Comparison of ENCODE assay signal across 8 mouse cellular contexts in the genomic region with DNA sequence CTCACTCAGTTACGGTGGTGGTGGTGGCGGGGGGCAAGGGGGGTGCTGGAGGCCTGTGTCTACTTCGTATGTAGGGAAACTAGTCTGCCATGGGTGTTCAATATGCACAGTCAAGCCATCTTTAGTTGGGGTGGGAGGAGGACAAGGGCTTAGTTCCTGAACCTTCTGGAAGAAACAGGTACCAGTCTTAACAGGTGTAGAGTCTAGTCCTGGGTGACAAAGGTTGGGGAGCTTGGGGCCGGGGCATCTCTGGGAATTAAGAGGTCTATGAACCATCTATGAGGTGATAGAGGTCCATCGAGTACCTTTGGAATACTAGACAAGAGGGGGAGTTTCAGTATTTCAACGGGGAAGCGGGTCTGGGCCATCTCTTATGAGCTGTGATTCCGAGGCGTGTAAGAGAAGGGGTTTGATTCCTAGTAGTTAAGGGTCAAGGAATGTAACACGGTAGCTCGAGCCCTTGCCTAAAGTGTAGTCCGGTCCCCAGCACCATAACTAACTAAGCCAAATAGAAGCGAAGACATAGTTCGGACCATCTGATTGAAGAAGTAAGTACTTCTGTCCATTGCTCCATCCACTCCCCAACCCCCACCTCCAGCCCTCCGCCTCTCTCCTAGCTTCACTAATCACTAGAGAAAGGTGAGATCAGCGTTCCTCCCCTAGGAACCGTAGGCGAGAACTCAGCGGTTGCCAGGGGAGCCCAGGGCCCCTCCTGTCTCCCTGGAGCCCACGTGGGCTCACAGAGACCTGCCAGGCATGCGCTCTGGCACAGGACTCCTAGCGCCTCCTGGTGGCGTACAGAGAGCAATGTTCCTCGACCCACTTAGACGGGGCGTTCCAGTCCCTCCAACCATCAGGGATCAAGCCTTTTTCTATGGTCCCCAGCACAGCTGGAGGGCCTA. TPM values are rescaled to one million over a fixed set of nuclear protein-coding genes. Genes with fewer than 3 reads are reported as not detected.
A peak's percentile ranks its signal among the peaks of the same experiment; 100 is the strongest.
DNase-seq lines count a peak whose midpoint lies in the region; ATAC-seq and TF ChIP-seq lines count a peak whose summit lies in the region.

No protein-coding gene starts in this region.

- 22% methylated on average over 26 of the region's 26 CpGs for WGBS in forebrain, postnatal 0 days
- WGBS in midbrain, embryonic 16.5 days: 22% methylated on average over 26 of the region's 26 CpGs

- peaks cover 11% of the 10 kb centered on the region; the same call in 1 of the 2 replicates for H3K36me3 ChIP-seq in forebrain, postnatal 0 days (ENCODE audit: insufficient read depth)
- peaks cover 9% of the 10 kb centered on the region; the same call in 1 of the 2 replicates for H3K36me3 ChIP-seq in midbrain, embryonic 16.5 days (ENCODE audit: control insufficient read depth, insufficient read depth, low read length)

- no peaks in the 10 kb centered on the region for H3K9me3 ChIP-seq in forebrain, postnatal 0 days (ENCODE audit: low read length)
- no peaks in the 10 kb centered on the region for H3K9me3 ChIP-seq in midbrain, embryonic 16.5 days (replicated peaks; ENCODE audit: control insufficient read depth, low read length, poor library complexity, severe bottlenecking)

- TF ChIP-seq CTCF in forebrain, postnatal 0 days (IDR thresholded peaks at IDR 0.05; ENCODE audit: low read depth): peak; percentile 84

- H3K27me3 ChIP-seq in forebrain, postnatal 0 days (ENCODE audit: insufficient read depth, low read length): peaks cover 33% of the 10 kb centered on the region
- peaks cover 53% of the 10 kb centered on the region for H3K27me3 ChIP-seq in midbrain, embryonic 16.5 days (ENCODE audit: control insufficient read depth, insufficient read depth, low read depth, low read length)

- H3K27ac ChIP-seq in forebrain, postnatal 0 days (ENCODE audit: low read depth, low read length): no peak overlapping the region
- H3K27ac ChIP-seq in midbrain, embryonic 16.5 days (ENCODE audit: low read length): no peak overlapping the region

- peak overlapping the region; percentile 73; the same call in 1 of the 2 replicates for H3K4me2 ChIP-seq in forebrain, postnatal 0 days (ENCODE audit: low read depth)
- H3K4me2 ChIP-seq in midbrain, embryonic 16.5 days (ENCODE audit: low read length): peak overlapping the region; percentile 86

- peak; percentile 85 for ATAC-seq in forebrain, postnatal 0 days
- peak; percentile 22; the same call in 1 of the 2 replicates for ATAC-seq in midbrain, embryonic 16.5 days

- no peak overlapping the region for H3K9ac ChIP-seq in forebrain, postnatal 0 days
- no peak overlapping the region for H3K9ac ChIP-seq in midbrain, embryonic 16.5 days (ENCODE audit: low read depth, low read length)

- peak; percentile 64 for DNase-seq in layer of hippocampus, adult 11-12 months (ENCODE audit: low spot score)
- DNase-seq in layer of hippocampus, adult 9-10 months (ENCODE audit: low spot score): no peak
- peak; percentile 57 for DNase-seq in c-Kit-positive CD71-positive TER-119-positive erythroid progenitor cells, embryonic 14.5 days (ENCODE audit: low spot score)
- DNase-seq in forebrain, postnatal 0 days: peak; percentile 80
- DNase-seq in kidney, adult 9 months: peak; percentile 24
- peak; percentile 72 for DNase-seq in liver
- DNase-seq in testis, postnatal 10 days (ENCODE audit: low spot score): peak; percentile 72

- peak overlapping the region; percentile 61 for H3K4me3 ChIP-seq in forebrain, postnatal 0 days (ENCODE audit: low read depth, low read length)
- no peak overlapping the region for H3K4me3 ChIP-seq in midbrain, embryonic 16.5 days (ENCODE audit: low read depth, low read length)

- no peaks in the 10 kb centered on the region for H3K4me1 ChIP-seq in forebrain, postnatal 0 days (ENCODE audit: insufficient read depth)
- H3K4me1 ChIP-seq in midbrain, embryonic 16.5 days (ENCODE audit: control insufficient read depth, insufficient read depth, low read length): peaks cover 12% of the 10 kb centered on the region

RNA-seq across cellular contexts. Expression of gene Gm20479, which starts 40.1 kb away (rescaled TPM):
- total RNA-seq in forebrain, postnatal 0 days (2014; rRNA removed): not detected in 2 replicates
- not detected in 2 replicates for polyA plus RNA-seq in forebrain, postnatal 0 days (2015; fragmentation: Nextera tagmentation; extraction: Ambion mirVana)
- polyA plus RNA-seq in midbrain, embryonic 16.5 days (2015; fragmentation: Nextera tagmentation; extraction: Ambion mirVana): not detected in 2 replicates

RNA-seq across cellular contexts. Expression of gene Shkbp1, which starts 41.5 kb away (rescaled TPM):
- total RNA-seq in forebrain, postnatal 0 days (2014; rRNA removed): 30.2 and 35.6 TPM in 2 replicates
- polyA plus RNA-seq in forebrain, postnatal 0 days (2015; fragmentation: Nextera tagmentation; extraction: Ambion mirVana): 31.8 and 33.1 TPM in 2 replicates
- polyA plus RNA-seq in midbrain, embryonic 16.5 days (2015; fragmentation: Nextera tagmentation; extraction: Ambion mirVana): 47.4 and 55.1 TPM in 2 replicates

RNA-seq across cellular contexts. Expression of gene Sptbn4, which starts 50.2 kb away (rescaled TPM):
- 18.8 and 22.3 TPM in 2 replicates for total RNA-seq in forebrain, postnatal 0 days (2014; rRNA removed)
- polyA plus RNA-seq in forebrain, postnatal 0 days (2015; fragmentation: Nextera tagmentation; extraction: Ambion mirVana): 2.5 and 3.8 TPM in 2 replicates
- polyA plus RNA-seq in midbrain, embryonic 16.5 days (2015; fragmentation: Nextera tagmentation; extraction: Ambion mirVana): 3.1 and 4.4 TPM in 2 replicates

RNA-seq across cellular contexts. Expression of gene Blvrb, which starts 50.5 kb away (rescaled TPM):
- total RNA-seq in forebrain, postnatal 0 days (2014; rRNA removed): 11.6 and 14.3 TPM in 2 replicates
- polyA plus RNA-seq in forebrain, postnatal 0 days (2015; fragmentation: Nextera tagmentation; extraction: Ambion mirVana): 16.3 and 18.9 TPM in 2 replicates
- polyA plus RNA-seq in midbrain, embryonic 16.5 days (2015; fragmentation: Nextera tagmentation; extraction: Ambion mirVana): 13.2 and 15.1 TPM in 2 replicates

RNA-seq across cellular contexts. Expression of gene Ltbp4, which starts 59.8 kb away (rescaled TPM):
- 13.4 and 26.7 TPM in 2 replicates for total RNA-seq in forebrain, postnatal 0 days (2014; rRNA removed)
- polyA plus RNA-seq in forebrain, postnatal 0 days (2015; fragmentation: Nextera tagmentation; extraction: Ambion mirVana): 8.3 and 11.7 TPM in 2 replicates
- 14.1 and 14.3 TPM in 2 replicates for polyA plus RNA-seq in midbrain, embryonic 16.5 days (2015; fragmentation: Nextera tagmentation; extraction: Ambion mirVana)
